Mouse (Mus musculus) heart, embryonic 13.5 days (tissue): Measurements from ENCODE around the gene Ccdc88a. TPM values are rescaled to one million over a fixed set of nuclear protein-coding genes. Genes with fewer than 3 reads are reported as not detected.

Source experiments
- ATAC-seq: fragments of 200-750 bp; cut with Nextera tagmentation; 2 replicates; pipeline ENCODE4 v1.8.0; 2017; ENCODE audit warnings: moderate TSS enrichment; ENCODE audit not compliant: insufficient number of reproducible peaks, low FRiP score, low TSS enrichment; ENCODE audit errors: extremely low read depth
- H3K27ac ChIP-seq: fragments of 300-500 bp; sonication (generic); replicated peaks from 2 replicates; pipeline ENCODE4 v1.5.1; 2015; ENCODE audit warnings: moderate library complexity, mild to moderate bottlenecking, inconsistent platforms
- H3K27me3 ChIP-seq: fragments of 300-500 bp; sonication (generic); replicated peaks from 2 replicates; pipeline ENCODE4 v1.6.1; 2015; ENCODE audit warnings: mild to moderate bottlenecking, inconsistent platforms
- H3K36me3 ChIP-seq: fragments of 300-500 bp; sonication (generic); 2 replicates; pipeline ENCODE4 v1.6.1; 2015; ENCODE audit warnings: mild to moderate bottlenecking, inconsistent platforms
- H3K4me1 ChIP-seq: fragments of 300-500 bp; sonication (generic); 2 replicates; pipeline ENCODE4 v1.6.1; 2015; ENCODE audit warnings: inconsistent platforms
- H3K4me2 ChIP-seq: fragments of 300-500 bp; sonication (generic); 2 replicates; pipeline ENCODE4 v1.6.1; 2015; ENCODE audit warnings: inconsistent platforms, mild to moderate bottlenecking, moderate library complexity
- H3K4me3 ChIP-seq: fragments of 300-500 bp; sonication (generic); 2 replicates; pipeline ENCODE4 v1.5.1; 2015; ENCODE audit warnings: moderate library complexity, mild to moderate bottlenecking, inconsistent platforms
- H3K9ac ChIP-seq: fragments of 300-500 bp; sonication (generic); 2 replicates; pipeline ENCODE4 v1.6.1; 2015; ENCODE audit warnings: inconsistent platforms, mild to moderate bottlenecking, moderate library complexity
- H3K9me3 ChIP-seq: fragments of 300-500 bp; sonication (generic); 2 replicates; pipeline ENCODE4 v1.6.1; 2016; ENCODE audit warnings: inconsistent platforms
- WGBS: fragments of 180-500 bp; shearing (Covaris S2); methylation state at CpG from one replicate; pipeline ENCODE4 v1.1.7; 2015; ENCODE audit warnings: mixed read lengths; 5-methylcytosine and 5-hydroxymethylcytosine counted together
- polyA plus RNA-seq: library from polyadenylated mRNA; unstranded; fragments of >200 nt; fragmentation: Nextera tagmentation; extraction: Ambion mirVana; gene quantifications from 2 replicates; pipeline ENCODE4 v1.2.1, GENCODE M21; 2015

The Ccdc88a gene
- polyA plus RNA-seq, 1 experiment from 2014 or later: 18.1 TPM

GRCm38 (mm10) chr11:29378751-29379150 lies 5.3 kb downstream of the Ccdc88a start:
- Histone ChIP-seq H3K9ac (no peak overlapping the region), H3K27ac (no peak overlapping the region)
- WGBS: 91% methylated on average over 1 of the region's 1 CpGs

DNA sequence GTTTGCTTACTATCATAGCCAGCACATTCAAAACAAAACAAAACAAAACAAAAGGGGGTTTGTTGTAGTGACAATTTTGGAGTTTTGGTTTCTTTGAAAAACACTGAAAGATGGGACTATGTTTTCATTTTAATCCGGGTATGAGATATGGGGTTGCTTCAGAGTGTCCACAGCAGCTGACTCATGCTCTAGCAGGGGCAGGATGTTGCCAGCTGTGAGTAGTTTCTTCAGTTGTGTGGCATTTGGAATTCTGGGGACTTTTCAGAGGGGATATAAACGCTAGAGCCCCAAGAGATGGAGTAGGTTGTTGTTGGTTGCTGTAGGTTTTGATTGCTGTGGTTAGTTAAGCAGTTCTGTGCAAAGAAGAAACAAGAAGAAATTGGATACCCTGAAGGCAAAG lies 10.0 kb downstream of the Ccdc88a start:
- Histone ChIP-seq H3K4me1 (peaks cover 8% of the 10 kb centered on the region), H3K4me2 (no peak overlapping the region), H3K27ac (no peak overlapping the region), H3K27me3 (no peaks in the 10 kb centered on the region), H3K9ac (no peak overlapping the region), H3K9me3 (no peaks in the 10 kb centered on the region), H3K36me3 (0 out of 2 replicates have a peak, but pooled peaks cover 4% of the 10 kb centered on the region), H3K4me3 (no peak overlapping the region)
- ATAC-seq: no peak
- WGBS: 46% methylated on average over 2 of the region's 2 CpGs

More at GRCm38 (mm10) chr11:29378751-29379150, 5.3 kb downstream of the Ccdc88a start:
- Histone ChIP-seq H3K4me1 (peaks cover 20% of the 10 kb centered on the region), H3K36me3 (peaks cover 5% of the 10 kb centered on the region; the same call in 1 of the 2 replicates), H3K9me3 (no peaks in the 10 kb centered on the region), H3K4me3 (no peak overlapping the region), H3K27me3 (no peaks in the 10 kb centered on the region), H3K4me2 (no peak overlapping the region)
- no peak for ATAC-seq

DNA sequence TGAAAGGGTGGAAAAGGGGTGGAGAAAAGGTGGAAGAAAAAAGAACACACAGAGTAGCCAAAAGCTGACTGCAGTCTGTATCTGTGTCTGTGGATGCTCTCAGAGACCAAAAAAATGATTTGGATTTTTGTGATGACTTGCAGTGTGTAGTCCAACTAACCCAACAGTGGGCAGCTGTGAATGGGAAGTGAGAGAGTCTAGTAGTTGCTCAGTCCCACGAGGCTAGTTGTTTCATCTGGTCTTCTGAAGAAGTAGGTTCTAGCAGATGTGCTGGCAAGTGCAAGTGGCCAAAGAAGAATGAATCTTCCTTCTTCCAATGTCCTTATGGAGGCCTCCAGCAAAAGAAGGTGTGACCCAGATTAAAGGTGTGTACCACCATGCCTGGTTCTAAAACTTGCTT lies 10.5 kb downstream of the Ccdc88a start:
- H3K9me3 ChIP-seq: no peaks in the 10 kb centered on the region
- peaks cover 8% of the 10 kb centered on the region for H3K4me1 ChIP-seq
- no peak overlapping the region for H3K4me2 ChIP-seq
- 0 out of 2 replicates have a peak, but pooled peaks cover 4% of the 10 kb centered on the region for H3K36me3 ChIP-seq
- H3K4me3 ChIP-seq: no peak overlapping the region
- H3K27ac ChIP-seq: no peak overlapping the region
- no peaks in the 10 kb centered on the region for H3K27me3 ChIP-seq
- no peak overlapping the region for H3K9ac ChIP-seq
- no peak for ATAC-seq
- 72% methylated on average over 1 of the region's 1 CpGs for WGBS

- H3K4me1 ChIP-seq: peaks cover 8% of the 10 kb centered on the region
- H3K27me3 ChIP-seq: no peaks in the 10 kb centered on the region
- no peak overlapping the region for H3K4me2 ChIP-seq
- H3K4me3 ChIP-seq: no peak overlapping the region
- WGBS: 75% methylated on average over 3 of the region's 3 CpGs
- H3K27ac ChIP-seq: no peak overlapping the region
- ATAC-seq: no peak
- no peaks in the 10 kb centered on the region for H3K9me3 ChIP-seq
- H3K36me3 ChIP-seq: 0 out of 2 replicates have a peak, but pooled peaks cover 4% of the 10 kb centered on the region
- no peak overlapping the region for H3K9ac ChIP-seq
Measured at GRCm38 (mm10) chr11:29384617-29385016, 11.2 kb downstream of the Ccdc88a start.

DNA sequence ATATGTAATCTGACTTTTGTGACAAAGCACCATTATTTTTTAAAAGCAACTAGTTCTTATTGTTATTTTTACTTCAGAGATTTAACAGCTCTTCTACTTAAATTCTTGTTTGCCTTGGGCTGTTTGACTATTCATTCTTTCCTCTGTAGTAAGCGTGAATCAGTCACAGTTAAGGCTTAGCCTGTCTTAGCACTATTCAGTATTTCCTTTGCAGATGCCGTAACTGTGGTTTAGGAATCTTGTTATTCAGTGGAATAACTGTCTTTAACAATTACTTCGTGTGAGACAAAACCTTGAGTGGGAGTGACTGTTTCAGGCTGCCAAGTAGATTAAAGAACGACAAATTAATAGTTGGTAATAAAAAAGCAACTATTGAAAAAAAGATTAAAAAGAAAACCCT lies 16.5 kb downstream of the Ccdc88a start:
- H3K9me3 ChIP-seq: no peaks in the 10 kb centered on the region
- H3K4me2 ChIP-seq: no peak overlapping the region
- ATAC-seq: no peak
- WGBS: 74% methylated on average over 4 of the region's 4 CpGs
- H3K27ac ChIP-seq: no peak overlapping the region
- no peaks in the 10 kb centered on the region for H3K36me3 ChIP-seq
- peaks cover 20% of the 10 kb centered on the region for H3K4me1 ChIP-seq
- no peak overlapping the region for H3K9ac ChIP-seq
- no peaks in the 10 kb centered on the region for H3K27me3 ChIP-seq
- H3K4me3 ChIP-seq: no peak overlapping the region

- Histone ChIP-seq H3K4me1 (peaks cover 27% of the 10 kb centered on the region), H3K9me3 (no peaks in the 10 kb centered on the region), H3K9ac (no peak overlapping the region), H3K36me3 (no peaks in the 10 kb centered on the region), H3K4me3 (no peak overlapping the region), H3K27ac (no peak overlapping the region), H3K27me3 (no peaks in the 10 kb centered on the region), H3K4me2 (no peak overlapping the region)
- no peak for ATAC-seq
- 85% methylated on average over 3 of the region's 3 CpGs for WGBS
Measured at GRCm38 (mm10) chr11:29395135-29395746, 21.8 kb downstream of the Ccdc88a start.

DNA sequence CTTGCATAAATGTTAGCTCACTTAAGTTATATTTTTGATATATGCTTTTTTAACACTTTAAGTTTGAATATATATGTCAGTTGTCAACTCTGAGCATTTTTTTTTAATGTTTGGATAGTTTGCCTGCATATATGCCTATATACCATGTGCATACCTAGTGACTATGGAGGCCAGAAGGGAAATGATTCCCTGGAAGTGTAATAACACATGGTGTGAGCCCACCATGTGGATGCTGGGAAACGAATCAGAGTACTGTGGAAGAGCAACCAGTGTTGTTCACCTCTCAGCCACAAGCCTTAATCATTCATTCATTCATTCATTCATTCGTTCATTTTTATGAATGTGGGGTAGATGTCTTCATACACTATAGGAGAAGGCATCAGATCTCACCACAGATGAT lies 26.9 kb downstream of the Ccdc88a start:
- H3K27me3 ChIP-seq: no peaks in the 10 kb centered on the region
- no peak overlapping the region for H3K4me3 ChIP-seq
- H3K27ac ChIP-seq: no peak overlapping the region
- WGBS: 74% methylated on average over 2 of the region's 2 CpGs
- peaks cover 2% of the 10 kb centered on the region; the same call in 1 of the 2 replicates for H3K4me1 ChIP-seq
- no peaks in the 10 kb centered on the region for H3K9me3 ChIP-seq
- no peak overlapping the region for H3K9ac ChIP-seq
- ATAC-seq: no peak
- H3K36me3 ChIP-seq: peaks cover 14% of the 10 kb centered on the region
- H3K4me2 ChIP-seq: no peak overlapping the region

DNA sequence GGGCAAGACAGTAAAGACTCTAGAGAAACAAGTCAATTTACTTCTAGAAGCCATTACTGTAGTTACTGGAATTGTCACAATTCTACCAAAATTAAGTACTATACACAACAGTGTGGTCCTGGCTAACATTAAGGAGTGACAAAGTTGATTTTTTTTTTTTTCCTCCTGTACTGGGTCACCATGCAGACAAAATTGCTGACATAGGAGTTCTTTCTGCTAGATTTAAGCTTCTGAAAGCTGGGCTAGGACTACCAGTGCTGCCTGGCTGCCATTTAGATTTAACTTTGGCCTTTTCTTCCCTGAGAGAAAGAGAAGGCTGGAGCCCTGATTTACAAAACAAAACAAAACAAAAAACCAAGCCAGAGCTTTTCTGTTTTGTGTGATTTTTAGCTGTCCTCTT lies 32.8 kb downstream of the Ccdc88a start:
- Histone ChIP-seq H3K4me1 (no peaks in the 10 kb centered on the region), H3K4me2 (no peak overlapping the region), H3K4me3 (no peak overlapping the region), H3K27me3 (no peaks in the 10 kb centered on the region), H3K36me3 (peaks cover 8% of the 10 kb centered on the region; the same call in 1 of the 2 replicates), H3K9me3 (no peaks in the 10 kb centered on the region), H3K9ac (no peak overlapping the region), H3K27ac (no peak overlapping the region)
- no peak for ATAC-seq

GRCm38 (mm10) chr11:29423496-29423895 lies 50.0 kb downstream of the Ccdc88a start:
- Histone ChIP-seq H3K4me1 (no peaks in the 10 kb centered on the region), H3K36me3 (peaks cover 10% of the 10 kb centered on the region), H3K9ac (no peak overlapping the region), H3K27ac (no peak overlapping the region), H3K27me3 (no peaks in the 10 kb centered on the region), H3K9me3 (no peaks in the 10 kb centered on the region), H3K4me2 (no peak overlapping the region), H3K4me3 (no peak overlapping the region)
- WGBS: 81% methylated on average over 3 of the region's 3 CpGs
- ATAC-seq: no peak

DNA sequence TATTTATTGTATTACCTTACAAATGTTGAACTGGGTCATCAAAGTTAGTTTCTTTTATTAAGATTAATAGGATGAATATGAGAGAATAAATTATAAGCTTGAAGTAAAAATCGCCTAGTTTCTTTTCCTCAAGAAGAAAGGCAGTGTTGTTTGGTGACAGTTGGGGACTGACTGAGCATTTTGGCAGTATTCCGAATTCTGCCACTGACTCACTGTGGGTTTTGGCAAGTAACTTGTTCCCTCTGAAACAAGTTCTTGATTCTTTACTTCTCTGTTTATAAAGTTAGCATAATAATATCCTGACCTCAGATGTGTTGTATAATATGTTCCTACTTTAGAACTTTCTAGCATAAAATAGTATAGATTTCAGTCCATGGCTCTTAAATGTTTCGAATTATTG lies 55.3 kb downstream of the Ccdc88a start:
- Histone ChIP-seq H3K4me3 (no peak overlapping the region), H3K4me1 (no peaks in the 10 kb centered on the region), H3K9ac (no peak overlapping the region), H3K36me3 (peaks cover 40% of the 10 kb centered on the region), H3K27me3 (no peaks in the 10 kb centered on the region), H3K27ac (no peak overlapping the region), H3K4me2 (no peak overlapping the region), H3K9me3 (no peaks in the 10 kb centered on the region)
- WGBS: 70% methylated on average over 3 of the region's 3 CpGs
- ATAC-seq: no peak

- 91% methylated on average over 1 of the region's 1 CpGs for WGBS
Measured at GRCm38 (mm10) chr11:29431011-29431410, 57.6 kb downstream of the Ccdc88a start.

GRCm38 (mm10) chr11:29448741-29449140 lies 75.3 kb downstream of the Ccdc88a start:
- Histone ChIP-seq H3K4me1 (no peaks in the 10 kb centered on the region), H3K9ac (no peak overlapping the region), H3K27me3 (no peaks in the 10 kb centered on the region), H3K27ac (no peak overlapping the region), H3K4me2 (no peak overlapping the region), H3K36me3 (peaks cover 20% of the 10 kb centered on the region), H3K9me3 (no peaks in the 10 kb centered on the region), H3K4me3 (no peak overlapping the region)
- ATAC-seq: no peak
- WGBS: 82% methylated on average over 2 of the region's 2 CpGs

More at GRCm38 (mm10) chr11:29431011-29431410, 57.6 kb downstream of the Ccdc88a start:
- no peaks in the 10 kb centered on the region for H3K9me3 ChIP-seq
- H3K9ac ChIP-seq: no peak overlapping the region
- no peak overlapping the region for H3K27ac ChIP-seq
- H3K4me1 ChIP-seq: no peaks in the 10 kb centered on the region
- ATAC-seq: no peak
- no peak overlapping the region for H3K4me3 ChIP-seq
- peaks cover 31% of the 10 kb centered on the region for H3K36me3 ChIP-seq
- H3K4me2 ChIP-seq: no peak overlapping the region
- H3K27me3 ChIP-seq: no peaks in the 10 kb centered on the region
